Mouse (Mus musculus): ENCODE measurements around the gene Ucp2.
"Not testable (repeated sequence)": the region's sequence is repeated elsewhere in the genome, so short reads cannot be mapped to it uniquely, and the experiment has no call there.

GRCm38 (mm10) chr7:100482046-100482445 is 11.1 kb upstream of the Ucp2 start:
- TF ChIP-seq GATA1, TAL1 (IDR thresholded peaks at IDR 0.05; ENCODE audit: low read length): not testable (repeated sequence)

Data from erythroblast, embryonic 14.5 days (primary cell).